Mouse (Mus musculus): Measurements from ENCODE around the gene Prune1. TPM values are rescaled to one million over a fixed set of nuclear protein-coding genes. Genes with fewer than 3 reads are reported as not detected.

Prune1 gene
- total RNA-seq, 2 experiments from 2014 or later = 24.1 to 26.6 TPM

- no peak for DNase-seq
- intact Hi-C loops (cut with DNase I) = loop anchor here (5.0 kb wide), 2 partner anchors 82 to 142 kb away; no protein-coding TSS in a partner anchor
These were observed 28.6 kb upstream of the Prune1 start for GRCm38 (mm10) chr3:95310496-95310895.

GRCm38 (mm10) chr3:95307100-95307499 lies 25.2 kb upstream of the Prune1 start, which contains the start of gene Anxa9:
TSS of gene Anxa9 (minus strand) at chr3:95307176.
- intact Hi-C loops (cut with DNase I) = no loop called here
- no peak for DNase-seq

GRCm38 (mm10) chr3:95306244-95306643 lies 24.4 kb upstream of the Prune1 start:
- DNase-seq = no peak
- intact Hi-C loops (cut with DNase I) = no loop called here

GRCm38 (mm10) chr3:95301204-95301796 lies 19.4 kb upstream of the Prune1 start:
- DNase-seq = no peak
- intact Hi-C loops (cut with DNase I) = no loop called here

GRCm38 (mm10) chr3:95298018-95298417 lies 16.1 kb upstream of the Prune1 start:
- no peak for DNase-seq
- intact Hi-C loops (cut with DNase I) = no loop called here

GRCm38 (mm10) chr3:95296103-95296469 lies 14.2 kb upstream of the Prune1 start:
- DNase-seq = peak in 1 of 2 experiments; percentile 37
- intact Hi-C loops (cut with DNase I) = no loop called here

- intact Hi-C loops (cut with DNase I) = no loop called here
These were observed 13.6 kb upstream of the Prune1 start for GRCm38 (mm10) chr3:95295321-95296102.

GRCm38 (mm10) chr3:95294718-95295117 lies 12.8 kb upstream of the Prune1 start:
- intact Hi-C loops (cut with DNase I) = no loop called here
- DNase-seq = no peak

More at GRCm38 (mm10) chr3:95295321-95296102, 13.6 kb upstream of the Prune1 start:
- DNase-seq = no peak

GRCm38 (mm10) chr3:95294316-95294715 lies 12.4 kb upstream of the Prune1 start:
- intact Hi-C loops (cut with DNase I) = no loop called here

GRCm38 (mm10) chr3:95293537-95293936 lies 11.7 kb upstream of the Prune1 start:
- DNase-seq = no peak
- intact Hi-C loops (cut with DNase I) = no loop called here

More at GRCm38 (mm10) chr3:95294316-95294715, 12.4 kb upstream of the Prune1 start:
- no peak for DNase-seq

GRCm38 (mm10) chr3:95292899-95293298 lies 11.0 kb upstream of the Prune1 start:
- no peak for DNase-seq
- intact Hi-C loops (cut with DNase I) = no loop called here

GRCm38 (mm10) chr3:95291041-95291440 lies 9.2 kb upstream of the Prune1 start:
- no peak for DNase-seq
- intact Hi-C loops (cut with DNase I) = no loop called here

- no peak for DNase-seq
- intact Hi-C loops (cut with DNase I) = no loop called here
These were observed 8.3 kb upstream of the Prune1 start for GRCm38 (mm10) chr3:95290156-95290555.

GRCm38 (mm10) chr3:95289419-95289818 lies 7.5 kb upstream of the Prune1 start:
- DNase-seq = no peak
- intact Hi-C loops (cut with DNase I) = no loop called here

- intact Hi-C loops (cut with DNase I) = no loop called here
- DNase-seq = no peak
These were observed 5.7 kb upstream of the Prune1 start for GRCm38 (mm10) chr3:95287541-95287940.

- intact Hi-C loops (cut with DNase I) = no loop called here
- DNase-seq = no peak
These were observed 4.6 kb upstream of the Prune1 start for GRCm38 (mm10) chr3:95286510-95286909.

GRCm38 (mm10) chr3:95286011-95286410 lies 4.1 kb upstream of the Prune1 start:
- no peak for DNase-seq
- intact Hi-C loops (cut with DNase I) = no loop called here

GRCm38 (mm10) chr3:95285390-95285789 lies 3.5 kb upstream of the Prune1 start:
- intact Hi-C loops (cut with DNase I) = loop anchor here (2.0 kb wide), 1 partner anchor 29 kb away; the partner anchor contains the start of gene Cers2

GRCm38 (mm10) chr3:95284501-95285281 lies 2.8 kb upstream of the Prune1 start:
- intact Hi-C loops (cut with DNase I) = loop anchor here (2.0 to 5.0 kb wide), 2 partner anchors 30 to 67 kb away; partner anchors contain the start of genes Cers2 and Gabpb2

More at GRCm38 (mm10) chr3:95285390-95285789, 3.5 kb upstream of the Prune1 start:
- no peak for DNase-seq

GRCm38 (mm10) chr3:95284062-95284461 lies 2.2 kb upstream of the Prune1 start:
- no peak for DNase-seq
- intact Hi-C loops (cut with DNase I) = loop anchor here (2.0 to 5.0 kb wide), 2 partner anchors 31 to 67 kb away; partner anchors contain the start of genes Cers2 and Gabpb2

More at GRCm38 (mm10) chr3:95284501-95285281, 2.8 kb upstream of the Prune1 start:
- DNase-seq = no peak

GRCm38 (mm10) chr3:95283589-95283941 lies 1.7 kb upstream of the Prune1 start:
- no peak for DNase-seq

More at GRCm38 (mm10) chr3:95283589-95283941, 1.7 kb upstream of the Prune1 start:
- intact Hi-C loops (cut with DNase I) = loop anchor here (5.0 kb wide), 1 partner anchor 66 kb away; the partner anchor contains the start of gene Gabpb2

All from heart, postnatal 36 days (tissue).